22 mouse cellular contexts compared by ENCODE assay signal in genomic region chr9:63071032-63071431, GRCm38 (mm10).
DNase-seq lines count a peak whose midpoint lies in the region; ATAC-seq and TF ChIP-seq lines count a peak whose summit lies in the region.
"Had no signal": no experiment of that assay in that cellular context is flagged by ENCODE, and none has a peak within 500 bp of the region (broad histone marks: within the 10 kb centered on the region; RNA-seq: fewer than 3 reads in every experiment).

No protein-coding gene starts in this region.

- intact Hi-C loops in left cerebral cortex, postnatal 14 days (cut with DNase I): loop anchor here (5.0 kb wide), 2 partner anchors 51 to 144 kb away; no protein-coding TSS in a partner anchor

- no peak for ATAC-seq in forebrain, postnatal 0 days
- ATAC-seq in forebrain, embryonic 12.5 days (ENCODE audit: low FRiP score): no peak
- ATAC-seq in heart, embryonic 15.5 days (replicated peaks; ENCODE audit: insufficient number of reproducible peaks, insufficient read depth, low FRiP score, low read depth): no peak
- no peak for ATAC-seq in embryonic facial prominence, embryonic 15.5 days (ENCODE audit: insufficient number of reproducible peaks, low FRiP score, low TSS enrichment, low read depth)
- ATAC-seq: forebrain, embryonic 13.5 days; midbrain, embryonic 16.5 days had no signal

- H3K27me3 ChIP-seq in forebrain, postnatal 0 days (ENCODE audit: insufficient read depth, low read length): no peaks in the 10 kb centered on the region
- peaks cover 7% of the 10 kb centered on the region; the same call in 1 of the 2 replicates for H3K27me3 ChIP-seq in forebrain, embryonic 12.5 days
- H3K27me3 ChIP-seq in heart, embryonic 15.5 days: no peaks in the 10 kb centered on the region
- H3K27me3 ChIP-seq in embryonic facial prominence, embryonic 15.5 days: no peaks in the 10 kb centered on the region
- H3K27me3 ChIP-seq: CH12.LX; forebrain, embryonic 13.5 days; neural tube, embryonic 15.5 days had no signal

- no peaks in the 10 kb centered on the region for H3K4me1 ChIP-seq in forebrain, postnatal 0 days (ENCODE audit: insufficient read depth)
- peaks cover 20% of the 10 kb centered on the region for H3K4me1 ChIP-seq in forebrain, embryonic 12.5 days
- H3K4me1 ChIP-seq in heart, embryonic 15.5 days (replicated peaks): peaks cover 25% of the 10 kb centered on the region
- peaks cover 29% of the 10 kb centered on the region; the same call in 1 of the 2 replicates for H3K4me1 ChIP-seq in embryonic facial prominence, embryonic 15.5 days
- H3K4me1 ChIP-seq: forebrain, embryonic 13.5 days had no signal

- peak; percentile 43 for DNase-seq in forebrain, postnatal 0 days
- DNase-seq in heart, adult 8-10 months (ENCODE audit: low spot score): no peak
- DNase-seq in left cerebral cortex, postnatal 14 days (ENCODE audit: low spot score in 2 of 2): peak; percentile 34 to 52
- no peak for DNase-seq in left cerebral cortex, adult 8-10 months (ENCODE audit: low spot score in 2 of 2)
- DNase-seq in gastrocnemius, adult 18-20 months (ENCODE audit: low spot score): no peak
- DNase-seq: adrenal gland, postnatal 14 days; cerebellum, adult 11 months; cerebellum, postnatal 10 days; gastrocnemius, postnatal 36 days; kidney, adult 18-20 months; kidney, postnatal 10 days; lung, postnatal 36 days; right cerebral cortex, postnatal 25 days; thymus, adult 18-20 months had no signal

- no peak overlapping the region for H3K4me2 ChIP-seq in forebrain, postnatal 0 days (ENCODE audit: low read depth)
- H3K4me2 ChIP-seq in forebrain, embryonic 12.5 days: no peak overlapping the region
- no peak overlapping the region for H3K4me2 ChIP-seq in heart, embryonic 15.5 days
- no peak overlapping the region for H3K4me2 ChIP-seq in embryonic facial prominence, embryonic 15.5 days (replicated peaks)
- H3K4me2 ChIP-seq: forebrain, embryonic 13.5 days; neural tube, embryonic 15.5 days had no signal

- H3K9ac ChIP-seq in forebrain, postnatal 0 days: no peak overlapping the region
- no peak overlapping the region for H3K9ac ChIP-seq in forebrain, embryonic 12.5 days
- no peak overlapping the region for H3K9ac ChIP-seq in heart, embryonic 15.5 days
- no peak overlapping the region for H3K9ac ChIP-seq in embryonic facial prominence, embryonic 15.5 days
- H3K9ac ChIP-seq: forebrain, embryonic 13.5 days; neural tube, embryonic 15.5 days had no signal

- no peak overlapping the region for H3K4me3 ChIP-seq in forebrain, postnatal 0 days (ENCODE audit: low read depth, low read length)
- H3K4me3 ChIP-seq in forebrain, embryonic 12.5 days (replicated peaks): no peak overlapping the region
- H3K4me3 ChIP-seq in heart, embryonic 15.5 days: no peak overlapping the region
- no peak overlapping the region for H3K4me3 ChIP-seq in embryonic facial prominence, embryonic 15.5 days (replicated peaks)
- H3K4me3 ChIP-seq: forebrain, embryonic 13.5 days; hindbrain, embryonic 10.5 days; neural tube, embryonic 15.5 days had no signal

- 48% methylated on average over 6 of the region's 6 CpGs for WGBS in forebrain, postnatal 0 days
- 68% methylated on average over 6 of the region's 6 CpGs for WGBS in forebrain, embryonic 12.5 days
- 22% methylated on average over 6 of the region's 6 CpGs for WGBS in heart, embryonic 15.5 days
- 34% methylated on average over 6 of the region's 6 CpGs for WGBS in embryonic facial prominence, embryonic 15.5 days

- H3K9me3 ChIP-seq in forebrain, postnatal 0 days (ENCODE audit: low read length): no peaks in the 10 kb centered on the region
- H3K9me3 ChIP-seq in forebrain, embryonic 12.5 days: no peaks in the 10 kb centered on the region
- no peaks in the 10 kb centered on the region for H3K9me3 ChIP-seq in heart, embryonic 15.5 days (replicated peaks)
- H3K9me3 ChIP-seq in embryonic facial prominence, embryonic 15.5 days (replicated peaks): no peaks in the 10 kb centered on the region
- H3K9me3 ChIP-seq: forebrain, embryonic 13.5 days; hindbrain, embryonic 10.5 days; neural tube, embryonic 15.5 days had no signal

- TF ChIP-seq CTCF in forebrain, postnatal 0 days (IDR thresholded peaks at IDR 0.05; ENCODE audit: low read depth): no peak

- H3K36me3 ChIP-seq in forebrain, postnatal 0 days (ENCODE audit: insufficient read depth): no peaks in the 10 kb centered on the region
- H3K36me3 ChIP-seq in forebrain, embryonic 12.5 days (replicated peaks): no peaks in the 10 kb centered on the region
- H3K36me3 ChIP-seq in heart, embryonic 15.5 days: no peaks in the 10 kb centered on the region
- H3K36me3 ChIP-seq in embryonic facial prominence, embryonic 15.5 days: no peaks in the 10 kb centered on the region
- H3K36me3 ChIP-seq: hindbrain, embryonic 10.5 days; neural tube, embryonic 15.5 days had no signal

- H3K27ac ChIP-seq in forebrain, postnatal 0 days (ENCODE audit: low read depth, low read length): no peak overlapping the region
- no peak overlapping the region for H3K27ac ChIP-seq in forebrain, embryonic 12.5 days
- H3K27ac ChIP-seq in heart, embryonic 15.5 days: peak overlapping the region; percentile 33; the same call in 1 of the 2 replicates
- 0 out of 2 replicates have a peak overlapping the region, but pooled peaks have one; percentile 17 for H3K27ac ChIP-seq in embryonic facial prominence, embryonic 15.5 days (replicated peaks)
- H3K27ac ChIP-seq: forebrain, embryonic 13.5 days; hindbrain, embryonic 10.5 days; neural tube, embryonic 15.5 days had no signal

Comparison
In these comparisons a context has a peak if more than half of its experiments do, and no peak if none do; other contexts are left out.
1. DNase-seq: peak in forebrain, postnatal 0 days (single experiment) and left cerebral cortex, postnatal 14 days (2 of 2); none in heart, adult 8-10 months (single experiment), left cerebral cortex, adult 8-10 months (0 of 2) and gastrocnemius, adult 18-20 months (single experiment).
2. H3K27ac ChIP-seq: peak in heart, embryonic 15.5 days (single experiment) and embryonic facial prominence, embryonic 15.5 days (single experiment); none in forebrain, postnatal 0 days (single experiment) and forebrain, embryonic 12.5 days (single experiment).